Mouse (Mus musculus) thymus, adult 2 months (tissue): ENCODE data around the gene Ankdd1a.

Experiments used
- CTCF ChIP-seq: fragments of 200-500 bp; IDR thresholded peaks from 2 replicates; pipeline ENCODE4 v1.5.1; 2012; ENCODE audit warnings: mild to moderate bottlenecking, control low read depth, low read length, moderate library complexity, borderline replicate concordance; ENCODE audit not compliant: control insufficient read depth, poor library complexity, insufficient read depth; ENCODE audit errors: extremely low read depth
- POLR2A ChIP-seq: fragments of 200-500 bp; IDR thresholded peaks from 2 replicates; pipeline ENCODE4 v1.6.1; 2012; ENCODE audit warnings: mild to moderate bottlenecking, low read length, control low read depth, moderate library complexity; ENCODE audit not compliant: control insufficient read depth, poor library complexity, insufficient read depth; ENCODE audit errors: extremely low read depth

DNA sequence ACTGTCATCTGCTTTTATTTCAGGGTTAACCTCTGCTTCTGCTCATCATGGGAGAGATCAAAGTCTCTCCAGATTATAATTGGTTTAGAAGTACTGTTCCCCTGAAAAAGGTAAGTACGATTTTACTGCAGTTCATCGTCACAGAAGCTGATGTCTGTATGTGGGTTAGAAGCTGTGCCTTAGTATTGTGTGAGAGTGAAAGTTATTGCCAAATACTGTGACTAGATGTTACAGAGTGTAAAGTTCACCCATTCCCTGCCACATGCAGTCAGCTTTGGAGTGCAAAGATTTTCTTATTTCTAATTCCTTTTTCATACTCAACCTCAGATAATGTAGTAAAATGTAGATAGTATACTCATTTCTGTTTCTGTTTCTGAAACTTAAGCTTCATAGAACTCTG, 54.8 kb downstream of the Ankdd1a start:
- no peak for TF ChIP-seq CTCF
- no peak for TF ChIP-seq POLR2A
